Mouse (Mus musculus) cerebellum, adult 2 months (tissue): ENCODE measurements at regions not wholly inside any gene's neighbourhood (a gene's known extent, or its start where the extent isn't known, plus 50 kb on each side); places are given as distances from the start of the nearest gene placed in this dataset.

Source experiments
- CTCF ChIP-seq: fragments of 200-500 bp; IDR thresholded peaks from 2 replicates; pipeline ENCODE4 v1.5.1; 2011; ENCODE audit warnings: low read depth, mild to moderate bottlenecking, control low read depth, low read length, moderate library complexity, borderline replicate concordance; ENCODE audit not compliant: insufficient read depth
- POLR2A ChIP-seq: fragments of 200-500 bp; IDR thresholded peaks from 2 replicates; pipeline ENCODE4 v1.6.1; 2011; ENCODE audit warnings: low read length, control low read depth, borderline replicate concordance; ENCODE audit not compliant: insufficient read depth

- TF ChIP-seq CTCF (no peak), POLR2A (no peak)
Measured at GRCm38 (mm10) chr8:126791069-126791468, 154.6 kb downstream of the Tomm20 start.
